Mouse (Mus musculus) embryonic facial prominence, embryonic 14.5 days (tissue): ENCODE measurements around the gene Rap1a. TPM values are rescaled to one million over a fixed set of nuclear protein-coding genes. Genes with fewer than 3 reads are reported as not detected.

ENCODE experiments used
- ATAC-seq: fragments of 200-750 bp; cut with Nextera tagmentation; 2 replicates; pipeline ENCODE4 v1.8.0; 2017; ENCODE audit warnings: low read depth, moderate number of reproducible peaks, moderate TSS enrichment
- DNase-seq: peaks from one replicate; pipeline ENCODE4 v3.0.0-alpha.2; 2015; ENCODE audit warnings: low spot score
- H3K27ac ChIP-seq: fragments of 300-500 bp; sonication (generic); replicated peaks from 2 replicates; pipeline ENCODE4 v1.5.1; 2014; ENCODE audit warnings: low read depth, mild to moderate bottlenecking, low read length, moderate library complexity
- H3K27me3 ChIP-seq: fragments of 300-500 bp; sonication (generic); replicated peaks from 2 replicates; pipeline ENCODE4 v1.6.1; 2014; ENCODE audit warnings: low read length; ENCODE audit not compliant: control insufficient read depth, insufficient read depth
- H3K36me3 ChIP-seq: fragments of 300-500 bp; sonication (generic); 2 replicates; pipeline ENCODE4 v1.6.1; 2014; ENCODE audit warnings: low read length, mixed read lengths; ENCODE audit not compliant: control insufficient read depth, insufficient read depth
- H3K4me1 ChIP-seq: fragments of 300-500 bp; sonication (generic); 2 replicates; pipeline ENCODE4 v1.6.1; 2014; ENCODE audit warnings: antibody characterized with exemption, low read length; ENCODE audit not compliant: control insufficient read depth, insufficient read depth
- H3K4me2 ChIP-seq: fragments of 300-500 bp; sonication (generic); 2 replicates; pipeline ENCODE4 v1.6.1; 2014; ENCODE audit warnings: low read depth, mild to moderate bottlenecking, low read length, moderate library complexity, mixed read lengths
- H3K4me3 ChIP-seq: fragments of 300-500 bp; sonication (generic); 2 replicates; pipeline ENCODE4 v1.5.1; 2014; ENCODE audit warnings: low read depth, mild to moderate bottlenecking, low read length
- H3K9ac ChIP-seq: fragments of 300-500 bp; sonication (generic); 2 replicates; pipeline ENCODE4 v1.6.1; 2014; ENCODE audit warnings: low read depth, mild to moderate bottlenecking, low read length, moderate library complexity, mixed read lengths
- H3K9me3 ChIP-seq: fragments of 300-500 bp; sonication (generic); 2 replicates; pipeline ENCODE4 v1.6.1; 2016; ENCODE audit warnings: low read length; ENCODE audit not compliant: control insufficient read depth
- WGBS: fragments of 180-500 bp; shearing (Covaris S2); extraction: QIAGEN DNeasy Blood & Tissue Kit; methylation state at CpG from one replicate; pipeline ENCODE4 v1.1.7; 2014; 5-methylcytosine and 5-hydroxymethylcytosine counted together
- polyA plus RNA-seq: library from polyadenylated mRNA; unstranded; fragments of >200 nt; fragmentation: Nextera tagmentation; extraction: Ambion mirVana; gene quantifications from 2 replicates; pipeline ENCODE4 v1.2.1, GENCODE M21; 2014

Gene Rap1a
- polyA plus RNA-seq, 1 experiment from 2014 or later = 92.9 TPM

- Histone ChIP-seq H3K4me3 (no peak overlapping the region), H3K27me3 (no peaks in the 10 kb centered on the region), H3K4me1 (peaks cover 12% of the 10 kb centered on the region; the same call in 1 of the 2 replicates), H3K27ac (no peak overlapping the region), H3K4me2 (no peak overlapping the region; the same call in 1 of the 2 replicates), H3K9ac (no peak overlapping the region), H3K36me3 (no peaks in the 10 kb centered on the region), H3K9me3 (no peaks in the 10 kb centered on the region)
- no peak for ATAC-seq
- WGBS = 83% methylated on average over 2 of the region's 2 CpGs
- DNase-seq = no peak
Measured at GRCm38 (mm10) chr3:105798770-105799169, 2.4 kb downstream of the Rap1a start.

- WGBS = 72% methylated on average over 2 of the region's 2 CpGs
- ATAC-seq = no peak
- no peaks in the 10 kb centered on the region for H3K9me3 ChIP-seq
Measured at GRCm38 (mm10) chr3:105797427-105797826, 3.7 kb downstream of the Rap1a start.

DNA sequence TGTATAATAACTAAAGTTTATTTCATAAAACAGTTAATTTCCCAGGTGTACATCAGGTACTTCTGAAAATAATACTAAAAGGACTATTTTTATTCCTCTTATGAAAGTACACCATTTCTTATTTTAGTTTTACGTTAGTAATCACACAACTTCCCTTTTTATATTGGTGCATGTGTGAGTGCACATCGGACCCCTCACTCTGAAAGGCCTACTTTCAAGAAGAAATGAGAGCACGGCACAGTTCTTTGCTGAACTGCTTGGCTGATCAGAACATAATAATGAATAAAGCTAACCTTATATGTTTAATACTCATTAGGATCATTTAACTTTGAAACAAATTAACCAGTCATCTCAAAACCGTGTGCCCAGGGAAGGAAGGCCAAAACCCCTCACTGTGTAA, 4.4 kb downstream of the Rap1a start:
- H3K27me3 ChIP-seq = no peaks in the 10 kb centered on the region
- WGBS = 75% methylated on average over 4 of the region's 4 CpGs
- no peak for DNase-seq
- H3K4me1 ChIP-seq = peaks cover 12% of the 10 kb centered on the region; the same call in 1 of the 2 replicates
- no peak overlapping the region for H3K4me3 ChIP-seq
- no peak overlapping the region for H3K27ac ChIP-seq
- H3K9me3 ChIP-seq = no peaks in the 10 kb centered on the region
- H3K4me2 ChIP-seq = no peak overlapping the region
- no peaks in the 10 kb centered on the region for H3K36me3 ChIP-seq
- no peak overlapping the region for H3K9ac ChIP-seq
- ATAC-seq = no peak

More at GRCm38 (mm10) chr3:105797427-105797826, 3.7 kb downstream of the Rap1a start:
- no peak overlapping the region for H3K4me2 ChIP-seq
- peaks cover 12% of the 10 kb centered on the region; the same call in 1 of the 2 replicates for H3K4me1 ChIP-seq
- no peak overlapping the region for H3K4me3 ChIP-seq
- H3K36me3 ChIP-seq = no peaks in the 10 kb centered on the region
- H3K9ac ChIP-seq = no peak overlapping the region
- no peak overlapping the region for H3K27ac ChIP-seq
- no peak for DNase-seq
- H3K27me3 ChIP-seq = no peaks in the 10 kb centered on the region

DNA sequence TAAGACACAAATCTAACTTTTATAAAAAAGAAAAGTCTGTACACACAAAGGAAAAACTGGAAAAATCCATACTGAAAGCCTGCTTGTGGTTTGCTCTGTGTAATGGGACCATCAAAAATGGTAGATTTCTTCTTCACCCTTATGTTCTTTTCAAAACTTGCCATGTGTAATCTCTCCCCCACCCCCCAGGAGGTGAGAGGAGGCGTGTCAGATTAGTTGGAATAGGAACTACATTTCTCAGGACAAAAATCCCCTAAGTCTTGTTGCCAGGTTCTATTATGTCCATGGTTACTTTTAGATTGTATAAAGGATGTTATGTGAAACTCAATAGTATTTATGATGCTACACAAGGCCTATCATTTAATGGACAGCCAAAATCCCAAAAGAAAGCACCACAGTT, 6.8 kb downstream of the Rap1a start:
- 67% methylated on average over 1 of the region's 1 CpGs for WGBS
- Histone ChIP-seq H3K4me1 (peaks cover 6% of the 10 kb centered on the region; the same call in 1 of the 2 replicates), H3K27ac (no peak overlapping the region), H3K4me3 (no peak overlapping the region), H3K9me3 (no peaks in the 10 kb centered on the region), H3K9ac (no peak overlapping the region), H3K27me3 (no peaks in the 10 kb centered on the region), H3K36me3 (0 out of 2 replicates have a peak, but pooled peaks cover 4% of the 10 kb centered on the region), H3K4me2 (no peak overlapping the region)
- no peak for DNase-seq
- no peak for ATAC-seq

GRCm38 (mm10) chr3:105792309-105792708, 8.8 kb downstream of the Rap1a start:
- Histone ChIP-seq H3K36me3 (0 out of 2 replicates have a peak, but pooled peaks cover 11% of the 10 kb centered on the region), H3K9ac (no peak overlapping the region), H3K4me2 (no peak overlapping the region), H3K4me1 (0 out of 2 replicates have a peak, but pooled peaks cover 3% of the 10 kb centered on the region), H3K9me3 (0 out of 2 replicates have a peak, but pooled peaks cover 4% of the 10 kb centered on the region), H3K27ac (no peak overlapping the region), H3K4me3 (no peak overlapping the region), H3K27me3 (no peaks in the 10 kb centered on the region)
- no peak for DNase-seq
- no peak for ATAC-seq
- WGBS = 95% methylated on average over 7 of the region's 7 CpGs

GRCm38 (mm10) chr3:105791129-105791528, 10.0 kb downstream of the Rap1a start:
- Histone ChIP-seq H3K4me1 (0 out of 2 replicates have a peak, but pooled peaks cover 3% of the 10 kb centered on the region), H3K27ac (no peak overlapping the region), H3K9me3 (0 out of 2 replicates have a peak, but pooled peaks cover 4% of the 10 kb centered on the region), H3K4me2 (no peak overlapping the region), H3K9ac (no peak overlapping the region), H3K4me3 (no peak overlapping the region), H3K36me3 (0 out of 2 replicates have a peak, but pooled peaks cover 11% of the 10 kb centered on the region), H3K27me3 (no peaks in the 10 kb centered on the region)
- ATAC-seq = no peak
- WGBS = 92% methylated on average over 2 of the region's 2 CpGs
- no peak for DNase-seq

- Histone ChIP-seq H3K4me2 (no peak overlapping the region), H3K27ac (no peak overlapping the region), H3K36me3 (0 out of 2 replicates have a peak, but pooled peaks cover 11% of the 10 kb centered on the region), H3K4me3 (no peak overlapping the region), H3K4me1 (0 out of 2 replicates have a peak, but pooled peaks cover 3% of the 10 kb centered on the region), H3K9ac (no peak overlapping the region), H3K9me3 (0 out of 2 replicates have a peak, but pooled peaks cover 4% of the 10 kb centered on the region), H3K27me3 (no peaks in the 10 kb centered on the region)
- 92% methylated on average over 1 of the region's 1 CpGs for WGBS
- DNase-seq (no peak), ATAC-seq (no peak)
Measured at GRCm38 (mm10) chr3:105790338-105790737, 10.8 kb downstream of the Rap1a start.

- Histone ChIP-seq H3K36me3 (0 out of 2 replicates have a peak, but pooled peaks cover 11% of the 10 kb centered on the region), H3K9me3 (0 out of 2 replicates have a peak, but pooled peaks cover 4% of the 10 kb centered on the region), H3K4me2 (no peak overlapping the region), H3K4me3 (no peak overlapping the region), H3K27me3 (no peaks in the 10 kb centered on the region), H3K9ac (no peak overlapping the region), H3K27ac (no peak overlapping the region), H3K4me1 (no peaks in the 10 kb centered on the region)
- DNase-seq (no peak), ATAC-seq (no peak)
- WGBS = 74% methylated on average over 1 of the region's 1 CpGs
Measured at GRCm38 (mm10) chr3:105789776-105790175, 11.4 kb downstream of the Rap1a start.

DNA sequence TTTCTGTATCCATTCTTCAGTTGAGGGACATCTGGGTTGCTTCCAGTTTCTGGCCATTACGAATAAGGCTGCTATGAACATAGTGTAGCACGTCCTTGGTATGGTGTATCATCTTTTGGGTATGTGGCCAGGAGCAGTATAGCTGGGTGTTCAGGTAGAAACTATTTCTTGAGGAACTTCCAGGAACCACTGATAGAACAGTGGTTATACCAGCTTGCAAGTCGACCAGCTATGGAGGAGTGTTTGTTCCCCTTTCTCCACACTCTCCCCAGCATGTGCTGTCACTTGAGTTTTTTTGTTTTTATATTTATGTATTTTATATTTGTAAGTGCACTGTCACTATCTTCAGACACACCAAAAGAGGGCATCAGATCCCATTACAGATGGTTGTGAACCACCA, 13.8 kb downstream of the Rap1a start:
- no peak overlapping the region for H3K4me3 ChIP-seq
- 0 out of 2 replicates have a peak, but pooled peaks cover 4% of the 10 kb centered on the region for H3K9me3 ChIP-seq
- H3K9ac ChIP-seq = no peak overlapping the region
- H3K27ac ChIP-seq = no peak overlapping the region
- 0 out of 2 replicates have a peak, but pooled peaks cover 11% of the 10 kb centered on the region for H3K36me3 ChIP-seq
- H3K27me3 ChIP-seq = no peaks in the 10 kb centered on the region
- WGBS = 91% methylated on average over 3 of the region's 3 CpGs
- ATAC-seq (no peak), DNase-seq (no peak)
- H3K4me1 ChIP-seq = no peaks in the 10 kb centered on the region
- H3K4me2 ChIP-seq = no peak overlapping the region
